Mouse (Mus musculus): Measurements from ENCODE around the gene Ppil2. TPM values are rescaled to one million over a fixed set of nuclear protein-coding genes. Genes with fewer than 3 reads are reported as not detected.

The Ppil2 gene
- polyA plus RNA-seq (2017; shearing (Covaris generic)) = 100 to 1,000 TPM; 166 to 209 TPM

- peak; percentile 84 for ATAC-seq
These were observed at the start of gene Ppil2 for GRCm38 (mm10) chr16:17110771-17111743. Gene Ppil2 (minus strand): TSS chr16:17111257.

GRCm38 (mm10) chr16:17154346-17154745 is 43.3 kb upstream of the Ppil2 start:
- ATAC-seq = no peak

GRCm38 (mm10) chr16:17151874-17152273 is 40.8 kb upstream of the Ppil2 start:
- ATAC-seq = no peak

GRCm38 (mm10) chr16:17150520-17151258 is 39.6 kb upstream of the Ppil2 start:
- ATAC-seq = no peak

- ATAC-seq = no peak
These were observed 37.0 kb upstream of the Ppil2 start for GRCm38 (mm10) chr16:17148084-17148483.

GRCm38 (mm10) chr16:17147391-17147929 is 36.4 kb upstream of the Ppil2 start:
- ATAC-seq = peak; percentile 59

- peak; percentile 75 for ATAC-seq
These were observed 35.7 kb upstream of the Ppil2 start, which contains the start of gene Ccdc116 for GRCm38 (mm10) chr16:17146772-17147235. Gene Ccdc116 (minus strand): TSS chr16:17147229.

GRCm38 (mm10) chr16:17144339-17144738 is 33.3 kb upstream of the Ppil2 start, which contains the start of gene Ydjc:
Gene Ydjc (plus strand): TSS chr16:17144621.
- no peak for ATAC-seq

GRCm38 (mm10) chr16:17137355-17137754 is 26.3 kb upstream of the Ppil2 start:
- ATAC-seq = no peak

GRCm38 (mm10) chr16:17132906-17133200 is 21.8 kb upstream of the Ppil2 start:
- ATAC-seq = no peak

GRCm38 (mm10) chr16:17132089-17132905 is 21.2 kb upstream of the Ppil2 start, which contains the start of gene Sdf2l1:
Gene Sdf2l1 (minus strand): TSS chr16:17132383.
- peak; percentile 98 for ATAC-seq

- peak; percentile 51 for ATAC-seq
These were observed 20.4 kb upstream of the Ppil2 start for GRCm38 (mm10) chr16:17131191-17132088.

- ATAC-seq = no peak
These were observed 16.2 kb upstream of the Ppil2 start for GRCm38 (mm10) chr16:17127292-17127691.

GRCm38 (mm10) chr16:17124871-17125520 is 13.9 kb upstream of the Ppil2 start, which contains the start of gene 2610318N02Rik:
Gene 2610318N02Rik (minus strand): TSS chr16:17125167.
- ATAC-seq = peak; percentile 92

- ATAC-seq = peak; percentile 8
These were observed 13.2 kb upstream of the Ppil2 start for GRCm38 (mm10) chr16:17124119-17124870.

GRCm38 (mm10) chr16:17121569-17121968 is 10.5 kb upstream of the Ppil2 start:
- ATAC-seq = no peak

- ATAC-seq = no peak
These were observed 6.3 kb upstream of the Ppil2 start for GRCm38 (mm10) chr16:17117309-17117799.

GRCm38 (mm10) chr16:17104600-17104999 is 6.5 kb downstream of the Ppil2 start:
- no peak for ATAC-seq

- ATAC-seq = no peak
These were observed 8.3 kb downstream of the Ppil2 start for GRCm38 (mm10) chr16:17102630-17103220.

All from activated CD4-positive, CD25-positive, alpha-beta regulatory T cell, adult 4 months (primary cell).